Mouse (Mus musculus) embryo, embryonic 11 days (tissue): Measurements from ENCODE around the gene Vmn2r112.
"Not testable (repeated sequence)": the region's sequence is repeated elsewhere in the genome, so short reads cannot be mapped to it uniquely, and the experiment has no call there.

ENCODE experiments used
- DNase-seq: peaks from one replicate; pipeline ENCODE4 v3.0.0-alpha.2; 2015

Vmn2r112 gene

GRCm38 (mm10) chr17:22600651-22601050 is at the start of gene Vmn2r112:
TSS of gene Vmn2r112 (plus strand) at chr17:22600951.
- not testable (repeated sequence) for DNase-seq

- DNase-seq: not testable (repeated sequence)
These were observed 27.4 kb upstream of the Vmn2r112 start, which contains the start of gene Vmn2r111 for GRCm38 (mm10) chr17:22573382-22573781. TSS of gene Vmn2r111 (minus strand) at chr17:22573482.

GRCm38 (mm10) chr17:22630646-22631045 is 29.9 kb downstream of the Vmn2r112 start:
- no peak for DNase-seq
